Mouse (Mus musculus) bone marrow macrophage, adult 2 months (primary cell): ENCODE results near the gene Kcnmb4.

Experiments used
- CTCF ChIP-seq: IDR thresholded peaks from 2 replicates; pipeline ENCODE4 v1.5.1; 2012; ENCODE audit warnings: low read depth, mild to moderate bottlenecking, low read length, moderate library complexity
- POLR2A ChIP-seq: IDR thresholded peaks from 2 replicates; pipeline ENCODE4 v1.6.1; 2012; ENCODE audit warnings: mild to moderate bottlenecking, low read depth, low read length, borderline replicate concordance

DNA sequence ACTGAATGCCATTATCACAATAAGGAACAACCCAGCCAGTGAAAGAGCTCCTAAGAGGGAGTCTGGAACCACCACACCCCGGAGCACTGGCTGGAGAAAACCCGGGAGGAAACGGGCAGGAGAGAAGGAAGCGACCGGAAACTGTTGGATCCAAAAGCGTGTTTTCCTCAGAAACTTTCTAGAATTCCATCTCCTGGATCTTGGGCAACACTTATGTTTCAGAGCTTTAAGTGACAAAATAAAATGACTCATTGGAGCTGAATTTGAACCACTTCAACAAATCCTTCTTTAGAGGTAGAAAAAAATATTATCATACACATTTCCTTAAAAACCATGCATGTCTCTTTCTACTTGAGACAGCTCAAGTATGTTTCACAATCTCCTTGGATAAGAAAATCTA, 52.7 kb downstream of the Kcnmb4 start:
- TF ChIP-seq POLR2A (no peak), CTCF (no peak)
